Mouse (Mus musculus): ENCODE results near the gene Zzef1. TPM values are rescaled to one million over a fixed set of nuclear protein-coding genes. Genes with fewer than 3 reads are reported as not detected.

Zzef1 gene
- polyA plus RNA-seq, 1 experiment from 2014 or later, result 19.5 TPM

DNA sequence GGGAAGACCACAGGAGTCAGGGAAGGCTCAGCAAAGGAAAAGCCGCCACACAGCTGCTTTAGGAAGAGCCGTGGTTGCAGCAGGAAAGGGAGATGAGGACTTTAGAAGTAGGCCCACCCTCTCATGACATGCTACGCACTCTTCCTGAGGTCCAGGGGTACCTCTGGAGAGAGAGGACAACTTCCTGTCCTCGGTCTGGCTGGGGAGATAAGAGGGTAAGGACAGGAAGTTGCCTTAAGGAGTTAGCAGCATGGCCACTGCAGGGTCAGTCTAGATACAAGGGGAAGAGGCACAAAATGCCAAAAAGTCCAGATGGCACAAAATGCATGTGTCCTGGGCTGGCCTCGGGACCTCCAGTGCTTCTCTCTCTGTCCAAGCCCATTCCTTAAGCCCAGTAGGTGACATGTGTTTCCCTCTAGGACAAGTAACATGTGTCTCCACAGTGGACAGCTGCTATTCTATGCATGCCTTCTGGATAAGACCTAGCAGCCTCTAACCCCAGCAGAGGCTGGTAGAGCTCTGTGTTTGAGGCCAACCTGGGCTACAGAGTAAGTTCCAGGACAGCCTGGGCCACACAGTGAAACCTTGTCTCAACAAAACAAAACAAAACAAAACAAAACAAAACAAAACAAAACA lies 159.4 kb downstream of the Zzef1 start:
- no peak for DNase-seq (ENCODE audit: low read depth, low spot score)
- POLR2A ChIA-PET, result no interaction called here

DNA sequence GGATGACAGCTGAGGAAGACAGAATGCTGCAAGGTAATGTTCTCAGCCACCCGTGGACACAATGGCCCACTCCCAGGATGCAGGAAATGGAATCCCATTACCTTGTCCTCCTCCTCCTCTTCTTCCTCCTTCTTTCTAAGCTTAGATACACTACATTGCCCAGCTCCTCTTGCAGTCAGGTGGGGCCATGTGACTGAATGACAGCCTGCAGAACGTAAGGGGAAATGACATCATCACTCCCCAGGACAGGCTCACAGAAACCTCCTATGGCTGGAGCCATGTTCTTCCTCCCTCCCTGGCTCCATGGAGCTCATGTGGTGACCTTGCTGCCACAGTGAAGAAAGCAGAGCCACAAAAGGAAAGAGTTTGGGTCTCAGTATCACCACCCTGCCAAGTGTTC lies 161.3 kb downstream of the Zzef1 start:
- in situ Hi-C loops (cut with MboI; ENCODE audit: low pct_unique_long_range_greater_than_20kb), result no loop called here
- peaks cover 7% of the 10 kb centered on the region for H3K27me3 ChIP-seq
- POLR2A ChIA-PET, result no interaction called here
- DNase-seq (ENCODE audit: low read depth, low spot score) (no peak), ATAC-seq (no peak)
- CTCF ChIA-PET, result interaction anchor here (0.6 to 0.7 kb wide), 2 partner anchors 348 to 396 kb away, joined by 3 read pairs; no protein-coding TSS in a partner anchor
- no peak for TF ChIP-seq CTCF (IDR thresholded peaks at IDR 0.05)

More for the DNA sequence above, 159.4 kb downstream of the Zzef1 start:
- in situ Hi-C loops (cut with MboI; ENCODE audit: low pct_unique_long_range_greater_than_20kb), result no loop called here
- no peaks in the 10 kb centered on the region for H3K27me3 ChIP-seq
- CTCF ChIA-PET, result no interaction called here
- TF ChIP-seq CTCF (IDR thresholded peaks at IDR 0.05), result no peak
- ATAC-seq, result no peak

DNA sequence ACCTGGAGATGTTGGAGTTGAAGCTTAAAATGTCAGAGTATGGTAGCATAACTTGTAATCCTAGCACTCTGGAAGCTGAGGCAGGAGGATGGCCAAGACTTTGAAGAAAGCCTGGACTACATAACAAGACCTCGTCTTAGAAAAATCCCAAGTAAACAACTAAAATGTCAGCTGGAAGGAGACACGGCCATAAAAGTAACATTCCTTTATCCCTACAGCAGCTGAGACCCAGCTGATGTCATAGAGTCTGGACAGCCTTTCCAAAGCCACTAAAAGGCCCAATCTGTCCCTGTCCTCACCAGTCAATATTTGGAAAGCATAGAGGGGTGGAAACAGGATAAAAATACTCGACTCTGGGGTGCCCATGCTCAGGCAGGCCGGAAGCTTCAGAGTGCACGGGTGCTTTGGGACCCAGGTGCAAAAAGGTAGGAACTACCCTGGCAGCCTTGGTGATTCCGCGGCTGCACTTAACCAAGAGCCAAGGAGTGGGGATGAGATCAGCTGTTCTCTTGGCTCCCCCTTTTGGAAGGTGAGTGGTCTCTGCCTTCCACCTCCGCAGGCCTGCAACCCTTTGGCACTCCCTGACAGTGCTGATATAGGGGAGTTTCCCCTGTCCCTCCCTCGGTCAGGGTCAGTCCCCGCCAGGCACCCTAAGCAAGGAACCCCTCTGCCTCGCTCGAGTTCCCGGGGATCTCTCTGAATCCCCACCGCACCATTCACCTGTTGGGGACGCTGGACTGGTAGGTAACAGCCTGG lies 164.1 kb downstream of the Zzef1 start:
- no peak for DNase-seq (ENCODE audit: low read depth, low spot score)
- ChIA-PET POLR2A (no interaction called here), CTCF (no interaction called here)
- H3K27me3 ChIP-seq, result peaks cover 7% of the 10 kb centered on the region
- ATAC-seq, result no peak
- in situ Hi-C loops (cut with MboI; ENCODE audit: low pct_unique_long_range_greater_than_20kb), result no loop called here
- TF ChIP-seq CTCF (IDR thresholded peaks at IDR 0.05), result no peak

DNA sequence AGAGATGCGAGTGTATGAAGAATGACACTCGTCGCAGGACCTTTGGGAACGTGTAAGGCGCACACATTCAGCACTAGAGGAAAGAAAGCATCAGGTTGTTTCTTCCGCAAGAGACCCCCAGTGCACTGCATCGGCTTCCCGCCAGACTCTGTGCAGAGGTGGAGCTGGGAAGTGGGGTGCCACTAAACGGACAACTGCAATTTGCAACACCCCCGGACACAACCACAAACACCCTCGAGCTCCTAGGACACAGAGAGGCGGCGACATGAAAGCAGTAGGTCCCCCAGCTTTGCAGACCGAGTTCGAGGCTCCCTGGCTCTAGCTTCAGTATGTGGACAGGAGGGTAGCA lies 164.7 kb downstream of the Zzef1 start:
- peaks cover 7% of the 10 kb centered on the region for H3K27me3 ChIP-seq
- ATAC-seq (no peak), DNase-seq (ENCODE audit: low read depth, low spot score) (no peak)
- CTCF ChIA-PET, result no interaction called here
- POLR2A ChIA-PET, result no interaction called here
- no peak for TF ChIP-seq CTCF (IDR thresholded peaks at IDR 0.05)
- in situ Hi-C loops (cut with MboI; ENCODE audit: low pct_unique_long_range_greater_than_20kb), result no loop called here

DNA sequence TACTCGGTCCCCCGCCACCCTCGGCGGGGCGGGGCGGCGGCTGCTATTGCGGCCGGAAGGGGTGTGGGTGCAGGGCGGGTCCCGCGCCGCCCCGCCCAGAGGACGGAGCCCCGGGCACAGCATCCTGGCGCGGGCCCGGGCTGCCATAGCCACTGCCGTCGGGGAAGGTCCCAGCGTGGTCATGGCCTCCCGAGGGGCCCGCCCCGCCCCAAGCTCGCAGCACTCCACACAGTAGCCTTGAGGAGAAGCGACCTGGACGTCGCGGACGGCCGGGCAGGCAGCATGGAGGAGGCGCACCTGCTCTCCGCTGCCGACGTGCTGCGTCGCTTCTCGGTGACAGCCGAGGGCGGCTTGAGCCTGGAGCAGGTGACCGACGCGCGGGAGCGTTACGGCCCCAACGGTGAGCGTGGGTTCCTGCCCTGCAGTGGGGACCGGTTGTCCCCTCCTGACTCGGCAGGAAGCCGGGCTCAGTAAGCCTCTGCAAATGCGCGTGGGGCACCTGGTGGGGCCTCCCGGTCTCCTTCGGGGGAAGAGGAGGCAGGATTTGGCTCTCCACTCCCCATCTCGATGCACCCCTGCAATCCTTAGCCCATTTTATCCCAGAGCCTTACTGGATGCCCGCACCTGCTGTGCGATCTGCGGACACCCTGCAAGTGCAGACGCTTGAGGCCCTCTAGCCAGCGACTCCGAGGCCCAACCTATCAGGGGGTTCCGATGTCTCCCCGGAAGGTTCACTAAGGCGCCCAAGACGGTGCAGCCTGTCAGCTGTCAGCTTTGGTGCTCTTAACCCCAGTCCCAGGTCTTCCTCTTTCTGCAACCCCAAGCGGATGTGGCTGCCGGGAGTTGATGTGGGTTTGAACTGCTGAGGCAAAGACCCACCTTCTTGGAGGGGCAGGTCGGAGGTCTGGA lies 165.3 kb downstream of the Zzef1 start, which contains the start of gene Atp2a3:
Gene Atp2a3, plus strand, starts transcription at position 98 of the 909 bp plus-strand sequence.
- ATAC-seq (no peak), DNase-seq (ENCODE audit: low read depth, low spot score) (no peak)
- no peak for TF ChIP-seq CTCF (IDR thresholded peaks at IDR 0.05)
- POLR2A ChIA-PET, result no interaction called here
- in situ Hi-C loops (cut with MboI; ENCODE audit: low pct_unique_long_range_greater_than_20kb), result no loop called here
- peaks cover 7% of the 10 kb centered on the region for H3K27me3 ChIP-seq
- CTCF ChIA-PET, result no interaction called here

DNA sequence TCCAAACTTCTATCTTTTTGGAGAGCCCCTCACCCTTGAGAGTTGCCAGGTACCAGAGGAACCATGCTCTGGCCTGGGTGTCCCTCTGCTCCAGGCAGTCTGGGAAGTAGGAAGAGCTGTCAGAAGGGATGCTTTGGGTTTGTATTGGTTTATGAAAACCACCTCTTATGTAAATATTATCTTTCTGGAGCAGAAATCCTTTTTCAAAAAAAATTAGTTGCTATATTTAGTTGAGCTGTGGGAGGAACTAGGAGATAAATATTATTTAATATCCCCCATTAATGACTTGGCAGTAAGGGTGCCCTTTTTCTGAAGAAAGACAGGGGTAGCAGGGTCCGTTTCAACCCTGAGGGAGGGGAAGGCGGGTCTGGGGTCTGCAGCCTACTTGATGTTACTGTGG lies 166.4 kb downstream of the Zzef1 start:
- H3K27me3 ChIP-seq, result peaks cover 7% of the 10 kb centered on the region
- no peak for DNase-seq (ENCODE audit: low read depth, low spot score)
- no peak for TF ChIP-seq CTCF (IDR thresholded peaks at IDR 0.05)
- in situ Hi-C loops (cut with MboI; ENCODE audit: low pct_unique_long_range_greater_than_20kb), result no loop called here
- CTCF ChIA-PET, result interaction anchor here (1.2 to 1.6 kb wide), 2 partner anchors 15 to 19 kb away, joined by 3 to 4 read pairs; no protein-coding TSS in a partner anchor
- no peak for ATAC-seq
- POLR2A ChIA-PET, result interaction anchor here (0.6 kb wide), 1 partner anchor 20 kb away, joined by 3 read pairs; no protein-coding TSS in a partner anchor

DNA sequence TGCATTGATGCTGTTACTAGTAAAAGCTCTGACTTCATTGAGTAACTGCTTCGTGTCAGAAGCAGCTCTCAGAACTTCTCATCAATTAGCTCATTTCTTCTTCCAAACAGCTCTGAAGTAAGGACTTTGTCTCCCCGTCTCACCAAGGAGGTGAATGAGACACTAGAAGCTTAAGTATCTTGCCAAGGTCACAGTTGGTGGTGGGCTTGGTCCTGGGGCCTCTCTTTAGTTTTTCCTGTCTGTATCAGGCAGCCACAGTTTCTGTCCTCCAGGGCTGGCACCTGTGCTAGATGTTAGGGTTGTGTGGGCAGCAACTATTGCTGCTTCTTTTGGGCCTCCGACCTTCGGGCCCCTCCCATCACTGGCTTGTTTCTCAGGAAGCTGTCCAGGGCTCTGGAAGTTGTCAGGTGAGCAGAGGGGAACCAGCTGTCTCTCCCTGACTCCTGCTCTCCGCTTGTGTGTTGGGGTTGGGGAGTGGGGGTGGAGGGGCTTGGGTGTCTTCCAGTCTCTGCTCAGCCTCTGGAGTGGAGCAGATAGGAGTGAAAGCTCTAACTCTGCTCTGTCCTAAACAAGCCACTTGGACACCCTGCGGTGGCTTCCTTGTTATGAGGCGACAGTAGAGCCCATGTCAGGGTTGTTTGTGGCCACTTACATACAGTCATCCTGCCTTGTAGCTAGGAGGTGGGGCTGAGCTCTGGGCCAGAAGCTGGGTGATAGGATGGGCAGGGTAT lies 167.2 kb downstream of the Zzef1 start:
- no peak for TF ChIP-seq CTCF (IDR thresholded peaks at IDR 0.05)
- in situ Hi-C loops (cut with MboI; ENCODE audit: low pct_unique_long_range_greater_than_20kb), result no loop called here
- POLR2A ChIA-PET, result no interaction called here
- CTCF ChIA-PET, result interaction anchor here (1.1 to 1.6 kb wide), 3 partner anchors 16 to 37 kb away, joined by 3 to 4 read pairs (median 4); no protein-coding TSS in a partner anchor
- DNase-seq (ENCODE audit: low read depth, low spot score), result no peak
- ATAC-seq, result no peak
- H3K27me3 ChIP-seq, result peaks cover 7% of the 10 kb centered on the region

DNA sequence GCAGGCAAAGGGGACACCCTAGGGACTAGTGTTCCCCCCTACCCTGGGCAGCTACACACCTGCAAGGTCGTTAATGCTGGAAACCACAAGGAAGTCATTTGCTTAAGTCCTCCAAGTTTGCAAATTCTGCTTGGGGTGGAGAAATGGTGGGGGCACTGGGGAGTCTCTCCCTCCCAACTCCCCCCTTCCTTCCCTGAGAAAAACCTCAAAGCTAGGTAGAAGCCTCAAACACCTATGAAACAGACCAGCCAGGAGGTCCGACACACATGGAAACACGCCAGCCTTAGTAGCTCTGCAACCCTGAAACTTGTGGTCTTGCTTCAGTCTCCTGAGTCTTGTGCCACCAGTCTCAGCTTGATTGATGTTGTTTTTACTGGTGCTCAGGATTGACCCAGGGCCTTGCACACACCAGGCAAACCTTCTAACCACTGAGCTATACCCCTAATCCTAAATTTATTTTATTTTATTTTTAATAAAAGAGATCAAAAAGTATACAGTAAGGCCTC lies 167.8 kb downstream of the Zzef1 start:
- POLR2A ChIA-PET, result no interaction called here
- in situ Hi-C loops (cut with MboI; ENCODE audit: low pct_unique_long_range_greater_than_20kb), result no loop called here
- H3K27me3 ChIP-seq, result peaks cover 7% of the 10 kb centered on the region
- ATAC-seq (no peak), DNase-seq (ENCODE audit: low read depth, low spot score) (no peak)
- TF ChIP-seq CTCF (IDR thresholded peaks at IDR 0.05), result no peak
- CTCF ChIA-PET, result interaction anchor here (1.1 to 1.2 kb wide), 2 partner anchors 20 to 37 kb away, joined by 3 to 4 read pairs; no protein-coding TSS in a partner anchor

DNA sequence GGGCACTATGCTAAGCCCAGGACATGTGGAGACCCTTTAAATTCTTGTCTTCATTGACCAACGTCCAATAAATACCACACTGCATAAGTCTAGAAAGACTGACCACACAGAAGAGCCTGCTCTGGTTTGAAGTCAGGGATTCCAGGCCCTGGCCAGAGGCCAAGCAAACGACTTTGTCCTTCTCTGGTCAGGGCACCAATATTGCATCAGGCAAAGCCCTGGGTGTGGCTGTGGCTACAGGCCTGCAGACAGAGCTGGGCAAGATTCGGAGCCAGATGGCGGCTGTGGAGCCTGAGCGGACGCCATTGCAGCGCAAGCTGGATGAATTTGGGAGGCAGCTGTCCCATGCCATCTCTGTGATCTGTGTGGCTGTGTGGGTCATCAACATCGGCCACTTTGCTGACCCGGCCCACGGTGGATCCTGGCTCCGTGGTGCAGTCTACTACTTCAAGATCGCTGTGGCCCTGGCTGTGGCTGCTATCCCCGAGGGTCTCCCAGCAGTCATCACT lies 179.0 kb downstream of the Zzef1 start:
- in situ Hi-C loops (cut with MboI; ENCODE audit: low pct_unique_long_range_greater_than_20kb), result no loop called here
- POLR2A ChIA-PET, result no interaction called here
- CTCF ChIA-PET, result interaction anchor here (1.4 kb wide), 1 partner anchor 46 kb away, joined by 3 read pairs; no protein-coding TSS in a partner anchor
- DNase-seq (ENCODE audit: low read depth, low spot score) (no peak), ATAC-seq (no peak)
- no peak for TF ChIP-seq CTCF (IDR thresholded peaks at IDR 0.05)
- peaks cover 11% of the 10 kb centered on the region for H3K27me3 ChIP-seq

Other genes with a start within 250 kb of the Zzef1 start
- 7.8 TPM for gene Spns3, start 245.7 kb upstream of the Zzef1 start, polyA plus RNA-seq (2021)
- gene Ube2g1, start 188.9 kb upstream of the Zzef1 start, polyA plus RNA-seq (2021), result 53.6 TPM
- 42.8 TPM for gene Ankfy1, start 106.2 kb upstream of the Zzef1 start, polyA plus RNA-seq (2021)
- gene Cyb5d2, start 84 bp upstream of the Zzef1 start, polyA plus RNA-seq (2021), result 9.3 TPM
- gene Atp2a3, start 164.9 kb downstream of the Zzef1 start, polyA plus RNA-seq (2021), result 0.06 TPM
- not detected for gene P2rx1, start 202.9 kb downstream of the Zzef1 start, polyA plus RNA-seq (2021)
- gene Camkk1, start 222.8 kb downstream of the Zzef1 start, polyA plus RNA-seq (2021), result 5.1 TPM

Measured in Patski (cell line).